Mouse (Mus musculus): ENCODE data around the gene Trim65. TPM values are rescaled to one million over a fixed set of nuclear protein-coding genes. Genes with fewer than 3 reads are reported as not detected.
A peak's percentile ranks its signal among the peaks of the same experiment; 100 is the strongest.

The Trim65 gene
- polyA plus RNA-seq, 1 experiment from 2014 or later = 5.5 TPM

GRCm38 (mm10) chr11:116108464-116109137 lies 22.3 kb downstream of the Trim65 start:
- peaks cover 30% of the 10 kb centered on the region for H3K4me1 ChIP-seq (replicated peaks; ENCODE audit: control insufficient read depth, insufficient read depth, low read length)

GRCm38 (mm10) chr11:116107777-116108285 lies 23.1 kb downstream of the Trim65 start:
- DNase-seq (ENCODE audit: low spot score) (no peak), ATAC-seq (replicated peaks; ENCODE audit: low FRiP score, low TSS enrichment, low read depth) (0 out of 2 replicates have a peak, but pooled peaks have one; percentile 3)
- Histone ChIP-seq H3K27me3 (replicated peaks; ENCODE audit: control insufficient read depth, insufficient read depth, low read length) (peaks cover 45% of the 10 kb centered on the region), H3K27ac (ENCODE audit: low read depth) (no peak overlapping the region), H3K36me3 (ENCODE audit: control insufficient read depth, insufficient read depth, low read length) (no peaks in the 10 kb centered on the region), H3K4me3 (ENCODE audit: low read depth, low read length) (peak overlapping the region; percentile 42; the same call in 1 of the 2 replicates), H3K9me3 (ENCODE audit: control insufficient read depth, low read length) (no peaks in the 10 kb centered on the region), H3K4me1 (replicated peaks; ENCODE audit: control insufficient read depth, insufficient read depth, low read length) (peaks cover 36% of the 10 kb centered on the region), H3K4me2 (ENCODE audit: low read length) (peak overlapping the region; percentile 68), H3K9ac (ENCODE audit: low read length) (no peak overlapping the region)
- 25% methylated on average over 19 of the region's 19 CpGs for WGBS

More at GRCm38 (mm10) chr11:116108464-116109137, 22.3 kb downstream of the Trim65 start:
- 16% methylated on average over 23 of the region's 23 CpGs for WGBS
- no peak for DNase-seq (ENCODE audit: low spot score)
- H3K9me3 ChIP-seq (ENCODE audit: control insufficient read depth, low read length) = no peaks in the 10 kb centered on the region
- H3K4me3 ChIP-seq (ENCODE audit: low read depth, low read length) = peak overlapping the region; percentile 42
- peaks cover 45% of the 10 kb centered on the region for H3K27me3 ChIP-seq (replicated peaks; ENCODE audit: control insufficient read depth, insufficient read depth, low read length)
- no peak for ATAC-seq (replicated peaks; ENCODE audit: low FRiP score, low TSS enrichment, low read depth)
- 0 out of 2 replicates have a peak overlapping the region, but pooled peaks have one; percentile 16 for H3K9ac ChIP-seq (ENCODE audit: low read length)
- H3K36me3 ChIP-seq (ENCODE audit: control insufficient read depth, insufficient read depth, low read length) = no peaks in the 10 kb centered on the region
- peak overlapping the region; percentile 68 for H3K4me2 ChIP-seq (ENCODE audit: low read length)
- no peak overlapping the region for H3K27ac ChIP-seq (ENCODE audit: low read depth)

GRCm38 (mm10) chr11:116106963-116107776 lies 23.8 kb downstream of the Trim65 start:
- peaks cover 45% of the 10 kb centered on the region for H3K27me3 ChIP-seq (replicated peaks; ENCODE audit: control insufficient read depth, insufficient read depth, low read length)
- H3K4me3 ChIP-seq (ENCODE audit: low read depth, low read length) = no peak overlapping the region
- H3K4me2 ChIP-seq (ENCODE audit: low read length) = no peak overlapping the region
- H3K4me1 ChIP-seq (replicated peaks; ENCODE audit: control insufficient read depth, insufficient read depth, low read length) = peaks cover 39% of the 10 kb centered on the region
- no peak overlapping the region for H3K9ac ChIP-seq (ENCODE audit: low read length)
- no peak for ATAC-seq (replicated peaks; ENCODE audit: low FRiP score, low TSS enrichment, low read depth)
- DNase-seq (ENCODE audit: low spot score) = no peak
- H3K36me3 ChIP-seq (ENCODE audit: control insufficient read depth, insufficient read depth, low read length) = no peaks in the 10 kb centered on the region
- WGBS = 37% methylated on average over 14 of the region's 14 CpGs
- no peak overlapping the region for H3K27ac ChIP-seq (ENCODE audit: low read depth)
- no peaks in the 10 kb centered on the region for H3K9me3 ChIP-seq (ENCODE audit: control insufficient read depth, low read length)

- Histone ChIP-seq H3K36me3 (ENCODE audit: control insufficient read depth, insufficient read depth, low read length) (no peaks in the 10 kb centered on the region), H3K4me2 (ENCODE audit: low read length) (peak overlapping the region; percentile 42), H3K4me3 (ENCODE audit: low read depth, low read length) (0 out of 2 replicates have a peak overlapping the region, but pooled peaks have one; percentile 4), H3K9ac (ENCODE audit: low read length) (0 out of 2 replicates have a peak overlapping the region, but pooled peaks have one; percentile 3), H3K9me3 (ENCODE audit: control insufficient read depth, low read length) (no peaks in the 10 kb centered on the region), H3K27me3 (replicated peaks; ENCODE audit: control insufficient read depth, insufficient read depth, low read length) (peaks cover 45% of the 10 kb centered on the region), H3K27ac (ENCODE audit: low read depth) (no peak overlapping the region), H3K4me1 (replicated peaks; ENCODE audit: control insufficient read depth, insufficient read depth, low read length) (peaks cover 47% of the 10 kb centered on the region)
- 25% methylated on average over 32 of the region's 32 CpGs for WGBS
- no peak for ATAC-seq (replicated peaks; ENCODE audit: low FRiP score, low TSS enrichment, low read depth)
- DNase-seq (ENCODE audit: low spot score) = no peak
These were observed 24.6 kb downstream of the Trim65 start for GRCm38 (mm10) chr11:116106154-116106962.

GRCm38 (mm10) chr11:116105065-116105464 lies 25.9 kb downstream of the Trim65 start:
- no peaks in the 10 kb centered on the region for H3K9me3 ChIP-seq (ENCODE audit: control insufficient read depth, low read length)
- WGBS = 100% methylated on average over 2 of the region's 2 CpGs
- H3K4me2 ChIP-seq (ENCODE audit: low read length) = no peak overlapping the region
- H3K27me3 ChIP-seq (replicated peaks; ENCODE audit: control insufficient read depth, insufficient read depth, low read length) = peaks cover 34% of the 10 kb centered on the region
- H3K36me3 ChIP-seq (ENCODE audit: control insufficient read depth, insufficient read depth, low read length) = no peaks in the 10 kb centered on the region
- ATAC-seq (replicated peaks; ENCODE audit: low FRiP score, low TSS enrichment, low read depth) (no peak), DNase-seq (ENCODE audit: low spot score) (no peak)
- no peak overlapping the region for H3K9ac ChIP-seq (ENCODE audit: low read length)
- H3K4me3 ChIP-seq (ENCODE audit: low read depth, low read length) = no peak overlapping the region
- no peak overlapping the region for H3K27ac ChIP-seq (ENCODE audit: low read depth)
- H3K4me1 ChIP-seq (replicated peaks; ENCODE audit: control insufficient read depth, insufficient read depth, low read length) = peaks cover 60% of the 10 kb centered on the region

GRCm38 (mm10) chr11:116104006-116104646 lies 26.8 kb downstream of the Trim65 start:
- peak; percentile 50 for ATAC-seq (replicated peaks; ENCODE audit: low FRiP score, low TSS enrichment, low read depth)
- Histone ChIP-seq H3K36me3 (ENCODE audit: control insufficient read depth, insufficient read depth, low read length) (no peaks in the 10 kb centered on the region), H3K4me1 (replicated peaks; ENCODE audit: control insufficient read depth, insufficient read depth, low read length) (peaks cover 62% of the 10 kb centered on the region), H3K4me3 (ENCODE audit: low read depth, low read length) (no peak overlapping the region), H3K9ac (ENCODE audit: low read length) (no peak overlapping the region), H3K4me2 (ENCODE audit: low read length) (0 out of 2 replicates have a peak overlapping the region, but pooled peaks have one; percentile 7), H3K27ac (ENCODE audit: low read depth) (peak overlapping the region; percentile 60), H3K9me3 (ENCODE audit: control insufficient read depth, low read length) (no peaks in the 10 kb centered on the region), H3K27me3 (replicated peaks; ENCODE audit: control insufficient read depth, insufficient read depth, low read length) (peaks cover 24% of the 10 kb centered on the region)
- peak; percentile 74 for DNase-seq (ENCODE audit: low spot score)
- WGBS = 33% methylated on average over 14 of the region's 14 CpGs

- H3K4me2 ChIP-seq (ENCODE audit: low read length) = no peak overlapping the region
- ATAC-seq (replicated peaks; ENCODE audit: low FRiP score, low TSS enrichment, low read depth) (no peak), DNase-seq (ENCODE audit: low spot score) (no peak)
These were observed 27.4 kb downstream of the Trim65 start for GRCm38 (mm10) chr11:116103572-116103971.

More at GRCm38 (mm10) chr11:116103572-116103971, 27.4 kb downstream of the Trim65 start:
- no peak overlapping the region for H3K4me3 ChIP-seq (ENCODE audit: low read depth, low read length)
- H3K4me1 ChIP-seq (replicated peaks; ENCODE audit: control insufficient read depth, insufficient read depth, low read length) = peaks cover 63% of the 10 kb centered on the region
- H3K27ac ChIP-seq (ENCODE audit: low read depth) = peak overlapping the region; percentile 60; the same call in 1 of the 2 replicates
- no peak overlapping the region for H3K9ac ChIP-seq (ENCODE audit: low read length)
- WGBS = 71% methylated on average over 12 of the region's 12 CpGs
- H3K9me3 ChIP-seq (ENCODE audit: control insufficient read depth, low read length) = no peaks in the 10 kb centered on the region
- H3K36me3 ChIP-seq (ENCODE audit: control insufficient read depth, insufficient read depth, low read length) = no peaks in the 10 kb centered on the region
- peaks cover 19% of the 10 kb centered on the region for H3K27me3 ChIP-seq (replicated peaks; ENCODE audit: control insufficient read depth, insufficient read depth, low read length)
